Mouse (Mus musculus): ENCODE measurements around the gene Igdcc3. TPM values are rescaled to one million over a fixed set of nuclear protein-coding genes. Genes with fewer than 3 reads are reported as not detected.

The Igdcc3 gene
- 1 to 10 TPM; 3.8 to 4.7 TPM for total RNA-seq (2021)

DNA sequence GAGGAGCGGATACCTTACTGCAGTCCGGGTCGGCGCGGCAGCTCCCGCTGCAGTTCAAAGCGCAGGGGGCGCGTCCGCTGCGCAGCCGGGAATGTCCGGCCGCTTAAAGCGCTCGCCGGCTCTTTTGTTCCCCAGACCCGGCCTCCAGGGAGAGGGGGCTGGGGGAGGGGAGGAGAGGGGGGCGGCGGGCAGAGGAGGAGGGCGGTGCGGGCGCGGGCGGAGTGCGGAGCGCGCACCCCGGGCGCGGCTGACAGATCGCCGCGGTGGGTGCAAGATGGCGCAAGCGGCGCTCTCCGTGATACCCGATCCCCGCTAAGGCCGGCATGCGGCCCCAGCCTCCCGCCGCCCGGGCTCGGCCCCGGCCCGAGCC, at the start of gene Igdcc3:
Igdcc3 (plus strand) TSS at position 254 of the 370 bp plus-strand sequence.
- peak; percentile 31 to 57 for DNase-seq (ENCODE audit: extremely low spot score in 1 of 2, low spot score in 1 of 2)

- peak in 1 of 2 experiments; percentile 40 for DNase-seq (ENCODE audit: extremely low spot score in 1 of 2, low spot score in 1 of 2)
These were observed 46.8 kb upstream of the Igdcc3 start for GRCm38 (mm10) chr9:65094237-65094636.

DNA sequence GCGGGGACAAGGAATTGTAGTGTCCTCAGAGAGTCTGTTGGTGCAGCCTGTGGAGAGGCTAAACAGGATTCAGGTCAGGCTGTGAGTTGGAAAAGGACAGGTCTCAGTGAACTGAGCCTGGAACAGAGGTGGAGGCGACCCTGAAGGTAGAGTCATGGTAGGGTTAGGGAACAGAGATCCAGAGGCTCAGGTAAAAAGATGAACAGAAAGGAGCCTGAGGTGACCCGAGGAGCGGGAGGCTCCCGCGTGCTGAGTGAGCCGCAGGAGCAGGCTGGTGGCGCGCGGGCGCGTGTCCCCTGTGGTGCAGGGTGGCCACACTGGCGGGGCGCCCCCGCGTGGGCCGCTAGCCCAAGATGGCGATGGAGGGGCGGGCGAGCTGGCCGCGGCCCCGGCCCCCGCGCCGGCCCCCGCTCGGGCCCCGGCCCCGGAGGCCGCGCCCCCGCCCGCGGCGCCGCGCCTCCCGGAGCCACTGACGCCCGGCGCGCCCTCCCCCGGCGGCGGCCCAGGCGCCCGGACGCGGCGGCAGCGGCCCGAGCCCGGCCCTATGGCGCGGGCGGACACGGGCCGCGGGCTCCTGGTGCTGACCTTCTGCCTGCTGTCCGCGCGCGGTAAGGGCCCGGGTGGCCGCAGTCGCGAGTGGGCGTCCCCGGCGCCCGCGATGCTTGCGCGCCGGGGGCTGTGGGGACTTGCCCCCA, 39.9 kb upstream of the Igdcc3 start, which contains the start of gene Igdcc4:
Igdcc4 (plus strand) TSS at position 496 of the 695 bp plus-strand sequence.
- peak in 1 of 2 experiments; percentile 38 for DNase-seq (ENCODE audit: extremely low spot score in 1 of 2, low spot score in 1 of 2)

DNA sequence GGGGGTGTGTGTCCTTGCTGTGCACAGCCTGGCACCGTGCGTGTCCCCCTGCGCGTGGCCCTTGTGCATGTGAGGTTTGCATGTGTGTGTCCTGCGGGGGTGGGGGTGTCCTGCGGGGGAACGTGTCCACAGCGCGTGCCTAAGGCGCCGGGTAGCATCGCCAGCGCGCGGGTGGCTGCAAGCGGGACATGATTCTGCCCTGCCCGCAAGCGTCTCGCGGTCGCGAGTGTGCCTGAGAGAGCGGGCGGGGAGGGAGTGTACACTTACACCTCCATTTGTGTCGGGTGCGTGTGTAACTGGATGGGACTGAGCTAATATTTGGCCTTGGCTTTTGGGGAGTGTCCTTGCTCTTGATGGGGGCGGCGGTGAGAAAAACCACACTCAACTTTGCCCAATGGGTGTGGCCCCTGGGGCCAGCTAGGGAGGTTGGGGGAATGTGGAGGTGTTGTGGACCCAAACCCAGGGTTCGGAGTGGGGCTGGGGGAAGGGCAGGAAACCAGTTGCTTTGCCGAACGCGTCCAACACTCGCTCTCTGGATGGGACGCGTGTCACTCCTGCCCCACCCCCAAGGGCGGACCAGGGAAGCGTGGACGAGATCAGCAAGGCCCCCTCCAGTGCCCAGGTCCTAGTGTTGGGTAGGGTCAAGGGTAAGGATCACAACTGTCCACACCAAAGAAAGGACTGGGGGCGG, 39.2 kb upstream of the Igdcc3 start:
- peak; percentile 31 to 36 for DNase-seq (ENCODE audit: extremely low spot score in 1 of 2, low spot score in 1 of 2)

DNA sequence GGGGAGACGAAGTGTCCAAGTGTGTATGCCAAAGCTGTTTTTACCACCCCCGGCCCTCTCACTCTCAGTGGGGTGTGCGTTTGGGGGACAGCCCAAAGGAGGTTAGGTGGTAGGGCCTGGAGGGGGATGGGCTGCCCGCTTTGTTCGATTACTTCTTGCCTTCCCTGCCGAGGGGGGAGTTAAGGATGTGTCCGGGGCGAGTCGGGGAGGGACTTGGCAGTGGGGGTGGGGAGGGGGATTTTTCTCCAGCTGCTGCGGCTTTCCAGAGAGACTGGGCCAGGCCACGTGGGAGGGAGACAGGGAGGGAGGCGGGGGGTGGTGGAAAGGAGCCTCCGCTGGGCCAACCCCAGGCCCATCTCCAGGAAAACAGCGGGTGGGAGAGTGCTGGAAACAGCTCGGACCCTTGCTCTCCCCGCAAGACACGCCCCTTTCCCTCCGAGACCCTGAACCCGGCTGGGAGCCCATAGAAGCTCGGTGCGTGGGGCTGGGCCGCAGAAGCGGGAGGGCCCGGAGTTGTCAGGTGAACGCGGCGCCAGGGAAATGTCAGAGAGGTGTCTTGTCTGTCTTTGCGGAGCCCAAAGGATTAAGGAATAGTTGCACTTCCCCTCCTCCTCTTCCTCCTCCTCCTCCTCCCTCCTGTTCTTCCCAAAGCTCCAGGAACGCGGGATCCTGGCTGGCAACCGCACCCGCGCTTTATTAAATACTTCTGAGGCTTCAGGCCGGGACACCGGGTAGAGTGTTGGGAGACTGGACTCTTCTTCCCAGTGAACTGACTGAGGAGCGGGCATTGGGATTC, 38.4 kb upstream of the Igdcc3 start:
- DNase-seq (ENCODE audit: extremely low spot score in 1 of 2, low spot score in 1 of 2), result peak in 1 of 2 experiments; percentile 25

- no peak for DNase-seq (ENCODE audit: extremely low spot score in 1 of 2, low spot score in 1 of 2)
These were observed 37.7 kb upstream of the Igdcc3 start for GRCm38 (mm10) chr9:65103173-65103752.

DNA sequence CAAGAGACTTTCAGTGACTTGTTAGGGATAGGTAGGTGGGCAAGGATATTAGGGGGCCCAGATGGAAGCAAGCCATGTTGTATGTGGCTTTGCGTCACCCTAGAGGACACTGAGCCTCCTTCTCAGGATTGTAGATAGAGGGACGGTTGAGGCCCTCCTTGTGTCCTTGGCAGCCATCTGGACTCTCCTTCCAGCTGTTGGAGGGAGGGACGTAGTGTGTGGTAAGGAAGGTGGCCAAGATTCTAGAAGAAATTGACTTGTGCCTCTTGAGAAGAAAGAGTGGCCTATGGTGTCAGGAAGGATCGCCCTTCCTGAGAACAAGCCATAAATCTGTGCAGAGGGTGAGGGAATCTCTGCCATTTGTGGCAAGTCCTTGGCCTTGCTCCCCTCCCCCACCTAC, 34.2 kb upstream of the Igdcc3 start:
- DNase-seq (ENCODE audit: extremely low spot score in 1 of 2, low spot score in 1 of 2), result no peak

DNA sequence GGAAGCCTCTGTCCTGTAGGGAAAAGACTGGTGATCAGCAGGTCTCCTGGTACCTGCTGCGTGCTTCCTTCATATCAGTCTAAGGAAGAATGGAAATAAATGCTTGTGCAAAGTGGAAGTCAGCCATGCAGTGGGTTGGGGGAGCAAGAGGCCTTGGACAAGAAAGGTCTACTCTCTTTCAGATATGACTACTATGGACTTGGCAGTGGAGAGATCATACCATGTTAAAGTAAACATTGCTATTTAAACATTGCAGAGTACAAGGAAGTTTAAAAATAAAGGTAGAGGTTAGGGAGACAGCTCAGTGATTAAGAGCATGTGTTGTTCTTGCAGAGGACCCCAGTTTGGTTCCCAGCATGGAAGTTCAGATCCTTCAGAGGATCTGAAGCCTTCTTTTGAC, 33.1 kb upstream of the Igdcc3 start:
- no peak for DNase-seq (ENCODE audit: extremely low spot score in 1 of 2, low spot score in 1 of 2)

DNA sequence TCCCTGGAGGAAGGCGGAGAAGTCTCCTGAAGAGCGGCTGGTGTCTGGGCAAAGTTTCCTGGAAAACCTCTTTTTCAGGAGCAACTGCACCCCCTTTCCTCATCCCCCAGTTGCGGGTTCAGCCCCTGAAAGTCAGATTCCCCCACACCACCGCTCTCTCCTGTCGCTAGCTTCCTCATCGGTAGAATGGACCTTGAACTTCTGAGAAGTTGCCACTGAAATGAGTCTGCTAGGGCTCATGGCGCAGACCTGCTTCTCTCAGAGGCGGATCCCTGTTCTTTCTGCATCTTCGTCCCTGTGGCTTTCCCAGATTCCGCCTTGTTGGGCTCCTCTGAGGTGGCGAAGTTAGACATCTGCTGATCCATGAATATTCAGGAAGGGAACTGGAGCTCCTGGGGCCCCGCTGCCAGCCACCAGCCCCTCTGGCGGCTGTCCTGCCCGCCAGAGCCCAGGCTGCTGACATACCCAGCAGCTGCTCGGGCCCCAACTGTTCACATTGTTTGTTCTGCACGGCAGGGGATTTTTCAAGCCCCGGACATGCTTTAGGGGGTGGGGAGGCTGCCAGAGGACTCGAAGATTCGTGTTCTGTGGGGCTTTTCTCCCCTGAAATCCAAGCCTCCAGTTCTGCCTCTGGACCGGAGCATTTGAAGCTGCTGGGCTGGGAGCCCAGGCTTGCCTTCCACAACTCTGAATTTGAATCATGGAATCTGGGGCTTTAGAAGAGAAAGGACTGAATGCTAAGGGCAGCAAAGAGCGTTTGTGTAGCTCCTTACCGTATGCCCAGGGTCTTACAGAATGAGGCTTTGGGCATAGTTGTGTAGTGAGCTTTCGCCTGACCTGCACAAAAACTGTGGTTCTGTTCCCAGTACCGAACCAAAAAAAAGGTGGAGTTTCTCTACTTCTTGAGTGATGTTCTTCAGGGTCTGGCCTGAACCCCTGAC, 31.6 kb upstream of the Igdcc3 start:
- DNase-seq (ENCODE audit: extremely low spot score in 1 of 2, low spot score in 1 of 2), result peak in 1 of 2 experiments; percentile 29

DNA sequence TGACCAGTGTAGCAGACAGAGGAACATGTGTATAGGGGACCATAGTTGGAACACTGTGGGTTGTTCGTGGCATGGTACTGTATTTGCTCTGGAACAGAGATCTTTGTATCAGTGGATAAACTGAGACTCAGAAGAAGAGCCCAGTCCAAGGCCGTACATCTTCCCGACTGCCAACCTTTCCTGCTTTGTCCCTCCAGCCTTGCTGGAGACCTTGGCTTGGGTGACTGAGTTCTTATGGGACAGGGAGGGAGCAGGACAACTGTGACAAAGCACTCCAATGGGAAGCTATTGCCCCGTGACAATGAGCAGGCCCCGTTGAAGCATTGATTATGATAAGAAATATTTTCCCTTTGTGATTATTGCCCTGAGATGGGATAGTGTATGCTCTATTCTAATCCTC, 29.3 kb upstream of the Igdcc3 start:
- no peak for DNase-seq (ENCODE audit: extremely low spot score in 1 of 2, low spot score in 1 of 2)

DNA sequence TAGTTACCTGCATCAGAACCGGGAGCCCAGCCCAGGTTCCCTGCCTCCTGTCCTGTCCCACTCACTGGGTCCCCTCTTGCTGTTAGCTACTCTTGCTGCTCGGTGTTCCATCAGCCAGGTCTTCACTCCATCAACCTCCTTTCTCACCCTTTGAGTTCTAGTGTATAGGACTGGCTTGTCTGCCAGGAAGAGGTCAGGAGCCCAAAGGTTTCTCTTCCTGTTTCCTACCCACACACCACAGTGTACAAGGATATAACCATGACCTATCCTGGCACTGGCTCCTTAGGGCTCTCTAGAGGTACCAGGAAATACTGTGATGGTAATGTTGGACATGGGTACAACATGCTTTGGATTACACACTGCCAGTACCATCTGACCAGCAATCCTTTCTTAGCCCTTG, 27.3 kb upstream of the Igdcc3 start:
- no peak for DNase-seq (ENCODE audit: extremely low spot score in 1 of 2, low spot score in 1 of 2)

DNA sequence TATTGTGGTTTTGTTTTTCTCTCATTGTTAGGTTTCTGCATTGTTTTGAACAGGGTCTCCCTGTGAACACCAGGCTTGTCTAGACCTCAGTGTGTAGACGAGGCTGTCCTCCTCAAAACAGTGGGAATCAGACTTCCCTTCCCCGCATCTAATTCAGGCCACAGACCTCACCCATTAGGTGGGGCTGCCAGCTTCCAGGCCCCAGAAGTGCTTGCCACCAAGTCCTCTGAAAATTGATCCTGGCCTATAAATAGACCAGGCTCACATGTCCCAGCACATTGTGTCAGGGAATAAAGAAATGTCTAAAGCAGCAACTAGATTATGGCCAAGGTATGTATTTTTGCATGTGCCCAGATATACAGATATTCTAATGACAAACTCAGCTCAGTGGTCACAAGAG, 25.1 kb upstream of the Igdcc3 start:
- DNase-seq (ENCODE audit: extremely low spot score in 1 of 2, low spot score in 1 of 2), result no peak

GRCm38 (mm10) chr9:65117516-65117915, 23.5 kb upstream of the Igdcc3 start:
- DNase-seq (ENCODE audit: extremely low spot score in 1 of 2, low spot score in 1 of 2), result no peak

GRCm38 (mm10) chr9:65120935-65121334, 20.1 kb upstream of the Igdcc3 start:
- peak in 1 of 2 experiments; percentile 73 for DNase-seq (ENCODE audit: extremely low spot score in 1 of 2, low spot score in 1 of 2)

DNA sequence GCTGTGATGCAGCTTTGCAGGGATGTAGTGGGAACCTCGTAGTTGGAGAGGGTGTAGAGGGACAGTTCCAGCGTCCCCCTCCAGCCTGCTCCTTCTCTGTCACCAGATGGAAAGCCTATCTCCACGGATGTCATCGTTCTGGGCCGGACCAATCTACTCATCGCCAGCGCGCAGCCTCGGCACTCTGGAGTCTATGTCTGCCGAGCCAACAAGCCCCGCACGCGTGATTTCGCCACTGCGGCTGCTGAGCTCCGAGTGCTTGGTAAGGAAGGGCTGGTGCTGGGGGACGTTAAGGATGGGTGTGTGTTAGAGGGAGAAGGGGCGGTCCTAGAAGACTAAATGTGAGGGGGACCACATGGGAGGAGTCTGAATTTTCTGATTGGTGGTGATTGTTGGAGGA, 18.4 kb upstream of the Igdcc3 start:
- DNase-seq (ENCODE audit: extremely low spot score in 1 of 2, low spot score in 1 of 2), result peak; percentile 58 to 60

- DNase-seq (ENCODE audit: extremely low spot score in 1 of 2, low spot score in 1 of 2), result peak in 1 of 2 experiments; percentile 39
These were observed 17.3 kb upstream of the Igdcc3 start for GRCm38 (mm10) chr9:65123552-65124168.

- no peak for DNase-seq (ENCODE audit: extremely low spot score in 1 of 2, low spot score in 1 of 2)
These were observed 12.7 kb upstream of the Igdcc3 start for GRCm38 (mm10) chr9:65128123-65128815.

GRCm38 (mm10) chr9:65131717-65132116, 9.3 kb upstream of the Igdcc3 start:
- DNase-seq (ENCODE audit: extremely low spot score in 1 of 2, low spot score in 1 of 2), result no peak

GRCm38 (mm10) chr9:65133739-65134138, 7.2 kb upstream of the Igdcc3 start:
- DNase-seq (ENCODE audit: extremely low spot score in 1 of 2, low spot score in 1 of 2), result peak; percentile 73 to 94

Data from layer of hippocampus, postnatal 25 days (tissue).